Mouse (Mus musculus) Patski (cell line): ENCODE measurements around the gene Dock1. TPM values are rescaled to one million over a fixed set of nuclear protein-coding genes. Genes with fewer than 3 reads are reported as not detected.

Experiments used
- ATAC-seq: fragments of 100-300 bp; one replicate; pipeline ENCODE4 v1.8.0; 2021
- CTCF ChIA-PET: fragments of 350-600 bp; sonication (Branson Sonifier 250); formaldehyde crosslinking; loops from one replicate; lab custom pipeline; 2022; ENCODE audit warnings: inconsistent platforms; lab: Charles Lee
- POLR2A ChIA-PET: fragments of 350-600 bp; sonication (Branson Sonifier 250); formaldehyde crosslinking; loops from one replicate; lab custom pipeline; 2022; ENCODE audit warnings: antibody characterized with exemption, inconsistent platforms; lab: Charles Lee
- DNase-seq: peaks from one replicate; pipeline ENCODE4 v3.0.0-alpha.2; 2011; ENCODE audit warnings: low read depth, low spot score
- H3K27me3 ChIP-seq: fragments of 371-371 bp; one replicate; pipeline ENCODE4 v1.5.1; 2021
- CTCF ChIP-seq: fragments of 100-300 bp; IDR thresholded peaks from one replicate; pipeline ENCODE4 v1.5.1; 2021
- in situ Hi-C: fragments of 300-500 bp; cut with MboI; formaldehyde crosslinking; loops from 3 replicates; pipeline ENCODE4 v1.11.1; 2018; ENCODE audit warnings: low pct_unique_long_range_greater_than_20kb, mixed read lengths
- polyA plus RNA-seq: library from polyadenylated mRNA; unstranded; gene quantifications from one replicate; pipeline ENCODE4 v1.2.3, GENCODE M21; 2021

The Dock1 gene
- polyA plus RNA-seq, 1 experiment from 2014 or later, result 75.3 TPM

DNA sequence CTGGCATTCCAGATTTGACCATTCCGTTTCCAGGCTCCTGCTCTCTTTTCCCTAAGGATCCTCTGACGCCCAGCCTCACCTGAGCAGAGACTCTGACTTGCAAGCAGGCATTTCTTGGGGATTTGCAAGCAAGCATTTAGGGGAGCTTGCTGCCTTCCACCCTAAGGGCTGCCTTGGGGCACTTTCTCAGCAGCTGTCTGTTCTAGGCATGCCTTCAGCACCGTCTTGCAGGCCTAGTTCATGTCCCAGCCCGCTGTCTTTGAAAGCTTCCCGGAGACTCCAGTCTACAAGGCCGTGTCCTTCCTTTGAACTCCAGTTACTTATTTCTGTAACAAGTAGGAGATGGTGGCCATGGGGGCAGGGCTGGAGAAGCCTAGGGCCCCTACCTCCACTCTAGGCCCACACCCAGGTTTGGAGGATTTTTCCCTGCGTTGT is 1.0 kb downstream of the Dock1 start:
- ChIA-PET CTCF (interaction anchor here (1.4 kb wide), 1 partner anchor 9 kb away, joined by 5 read pairs; no protein-coding TSS in a partner anchor), POLR2A (interaction anchor here (1.2 kb wide), 1 partner anchor 18 kb away, joined by 4 read pairs; no protein-coding TSS in a partner anchor)
- no peak for TF ChIP-seq CTCF
- no peaks in the 10 kb centered on the region for H3K27me3 ChIP-seq
- in situ Hi-C loops, result no loop called here
- DNase-seq (no peak), ATAC-seq (no peak)

DNA sequence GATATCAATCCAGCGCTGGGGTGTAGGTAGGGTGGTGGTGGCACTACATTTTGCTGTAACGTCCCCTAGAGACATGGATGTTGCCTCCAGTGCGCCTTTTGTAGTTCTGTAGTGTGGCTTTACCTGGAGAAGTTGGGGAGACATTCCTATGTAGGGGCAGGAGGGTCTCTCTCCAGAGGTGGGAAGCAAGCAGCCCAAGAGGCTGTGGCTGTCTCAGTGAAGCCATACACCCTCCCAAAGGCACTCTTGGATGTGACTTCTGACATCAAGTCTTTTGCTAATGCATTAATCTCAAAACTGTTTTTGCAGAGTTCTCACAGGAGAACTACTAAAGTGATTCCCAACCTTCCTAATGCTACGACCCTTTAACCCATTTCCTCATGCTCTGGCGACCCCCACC is 2.7 kb downstream of the Dock1 start:
- POLR2A ChIA-PET, result no interaction called here
- no peak for TF ChIP-seq CTCF
- CTCF ChIA-PET, result no interaction called here
- in situ Hi-C loops, result no loop called here
- no peaks in the 10 kb centered on the region for H3K27me3 ChIP-seq
- no peak for ATAC-seq
- no peak for DNase-seq

DNA sequence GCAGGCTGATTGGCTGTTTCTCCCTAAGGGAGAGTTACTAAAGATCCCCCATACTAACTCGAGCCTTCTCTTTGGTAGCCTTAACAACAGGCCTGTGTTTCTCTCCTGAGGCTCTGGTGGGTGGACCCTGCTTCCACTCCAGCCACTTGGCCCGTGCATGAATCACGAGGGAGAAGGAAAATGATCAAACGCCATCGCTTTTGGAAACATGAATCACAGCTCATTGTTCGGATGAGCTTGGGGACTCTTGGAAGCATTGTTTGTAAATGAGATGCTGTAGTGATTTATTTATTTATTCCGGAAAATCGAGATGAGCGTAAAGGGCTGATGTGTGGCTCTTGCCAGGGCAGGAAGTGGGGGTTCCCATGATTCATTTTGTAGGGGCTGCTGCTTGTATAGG is 3.5 kb downstream of the Dock1 start:
- DNase-seq (no peak), ATAC-seq (no peak)
- CTCF ChIA-PET, result no interaction called here
- in situ Hi-C loops, result no loop called here
- H3K27me3 ChIP-seq, result no peaks in the 10 kb centered on the region
- no peak for TF ChIP-seq CTCF
- POLR2A ChIA-PET, result no interaction called here

DNA sequence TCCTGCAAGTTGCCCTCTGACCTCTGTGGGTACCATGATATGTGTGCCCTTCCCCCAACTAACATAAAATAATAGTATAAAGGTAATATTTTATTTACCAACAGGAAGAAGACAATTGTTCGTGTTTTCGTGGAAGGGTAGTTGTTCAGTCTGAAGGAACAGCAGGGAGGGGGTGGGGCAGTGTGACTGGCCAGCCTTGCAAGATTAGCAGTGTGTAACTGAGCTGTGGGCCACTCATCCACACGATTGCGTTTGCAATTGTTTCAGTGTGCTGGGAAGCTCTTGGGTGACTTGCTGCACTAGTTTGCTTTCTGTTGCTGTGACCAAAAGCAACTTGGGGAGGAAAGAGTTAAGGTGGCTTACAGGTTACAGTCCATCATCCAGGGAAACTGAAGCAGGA is 7.4 kb downstream of the Dock1 start:
- CTCF ChIA-PET, result interaction anchor here (1.3 kb wide), 1 partner anchor 12 kb away, joined by 3 read pairs; no protein-coding TSS in a partner anchor
- in situ Hi-C loops, result no loop called here

DNA sequence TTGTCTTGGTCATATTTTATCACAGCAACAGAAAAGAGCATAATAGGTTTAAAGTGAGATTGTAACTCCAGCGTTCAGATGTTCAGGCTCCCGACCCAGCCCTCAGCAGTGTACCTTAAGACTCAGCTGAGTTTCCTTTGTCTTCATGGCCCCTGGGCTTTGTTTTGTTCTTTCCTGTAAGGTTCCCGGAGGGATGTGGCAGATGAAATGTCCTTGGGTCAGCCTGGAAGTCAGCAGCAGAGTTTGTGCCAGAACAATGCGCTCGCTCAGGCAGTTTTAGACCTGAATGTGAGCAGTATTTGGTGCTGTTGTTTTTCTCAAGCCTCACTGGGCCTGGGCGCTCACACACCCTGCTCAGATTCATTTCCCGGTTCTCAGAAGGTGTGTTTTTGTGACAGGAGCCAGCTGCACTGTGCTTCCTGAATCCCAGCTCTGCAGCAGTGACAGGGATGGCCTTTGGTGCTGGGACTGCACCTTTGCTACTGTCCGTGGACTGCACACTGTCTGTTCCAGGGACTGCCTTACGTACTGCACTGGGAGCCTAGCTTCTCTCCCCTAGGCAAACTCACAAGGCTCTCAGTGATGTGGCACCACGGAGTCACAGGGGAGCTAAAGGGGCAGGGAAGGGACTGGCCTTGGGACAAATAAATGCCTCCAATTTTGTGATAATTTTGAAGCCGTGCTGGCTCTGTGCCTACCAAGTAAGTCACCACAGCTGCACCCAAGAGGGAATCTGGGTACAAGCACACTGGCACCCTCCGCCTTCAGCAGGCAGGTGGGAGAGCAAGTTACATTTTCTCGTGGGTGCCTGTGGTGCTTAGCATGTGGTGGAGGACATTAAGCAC is 9.1 kb downstream of the Dock1 start:
- ChIA-PET CTCF (interaction anchor here (1.3 kb wide), 1 partner anchor 10 kb away, joined by 3 read pairs; no protein-coding TSS in a partner anchor), POLR2A (interaction anchor here (1.0 kb wide), 1 partner anchor 67 kb away, joined by 3 read pairs; no protein-coding TSS in a partner anchor)
- DNase-seq (no peak), ATAC-seq (no peak)
- TF ChIP-seq CTCF, result no peak
- no peaks in the 10 kb centered on the region for H3K27me3 ChIP-seq
- in situ Hi-C loops, result no loop called here

More for the DNA sequence above, 7.4 kb downstream of the Dock1 start:
- DNase-seq (no peak), ATAC-seq (no peak)
- POLR2A ChIA-PET, result no interaction called here
- H3K27me3 ChIP-seq, result no peaks in the 10 kb centered on the region
- no peak for TF ChIP-seq CTCF

DNA sequence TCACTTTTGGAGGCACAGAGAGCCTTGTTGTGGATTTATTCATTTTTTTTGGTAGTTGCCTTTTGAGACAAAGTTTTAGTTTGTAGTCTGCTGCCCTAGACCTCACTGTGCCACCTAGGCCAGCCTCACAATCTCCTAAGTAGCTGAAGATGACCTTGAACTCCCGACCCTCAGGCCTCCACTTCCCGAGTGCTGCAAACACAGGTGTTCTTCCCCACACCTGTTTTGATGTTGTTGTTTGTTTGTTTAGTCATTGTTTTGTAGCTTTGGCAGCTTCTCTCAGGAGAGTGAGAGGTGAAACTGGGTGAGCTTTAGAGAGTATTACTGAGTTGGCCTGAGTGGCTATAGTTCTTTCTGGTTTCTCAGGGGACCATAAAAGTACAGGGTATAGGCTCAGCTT is 9.7 kb downstream of the Dock1 start:
- ChIA-PET POLR2A (interaction anchor here (0.6 to 1.0 kb wide), 2 partner anchors 31 to 68 kb away, joined by 3 read pairs; no protein-coding TSS in a partner anchor), CTCF (no interaction called here)
- H3K27me3 ChIP-seq, result no peaks in the 10 kb centered on the region
- TF ChIP-seq CTCF, result no peak
- DNase-seq, result no peak
- in situ Hi-C loops, result no loop called here
- ATAC-seq, result no peak

DNA sequence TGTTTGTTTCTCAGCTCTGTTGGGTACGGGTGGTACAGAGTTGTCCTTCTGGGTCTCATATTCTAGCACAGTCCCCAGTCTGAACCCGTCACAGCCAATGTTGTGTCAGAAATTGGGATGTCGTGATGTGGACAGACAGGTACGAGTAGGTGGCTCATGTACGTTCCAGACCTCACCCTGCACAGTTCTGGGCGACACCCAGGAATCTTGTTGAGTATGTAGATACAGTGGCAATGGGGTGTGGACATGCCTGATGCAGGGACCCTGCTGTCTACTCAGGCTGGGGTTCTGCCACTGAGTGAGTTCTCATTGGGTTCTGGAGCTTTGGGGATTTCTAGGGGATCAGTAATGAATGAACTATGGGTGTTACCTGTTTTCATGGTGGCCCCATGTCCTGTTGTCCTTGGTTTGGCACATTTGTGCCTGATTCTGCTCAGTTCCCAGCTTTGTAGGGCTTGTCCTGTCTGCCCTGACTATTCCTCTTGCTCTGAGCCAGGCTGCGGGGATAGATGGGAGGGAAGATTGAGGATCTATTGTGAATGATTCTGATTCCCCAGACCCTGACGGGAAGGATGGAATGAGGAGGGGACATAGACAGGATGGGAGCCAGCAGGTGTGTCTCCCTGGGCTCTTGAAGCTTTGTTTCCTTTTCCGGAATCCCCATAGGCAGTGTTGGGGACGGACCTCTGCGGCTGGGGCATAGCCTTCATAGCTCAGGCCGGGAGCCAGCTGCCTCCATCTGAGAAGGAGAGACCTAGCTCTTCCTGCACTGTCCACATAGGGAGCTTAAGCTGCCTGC is 11.5 kb downstream of the Dock1 start:
- DNase-seq (no peak), ATAC-seq (no peak)
- TF ChIP-seq CTCF, result no peak
- CTCF ChIA-PET, result no interaction called here
- in situ Hi-C loops, result no loop called here
- no peaks in the 10 kb centered on the region for H3K27me3 ChIP-seq
- POLR2A ChIA-PET, result interaction anchor here (0.7 kb wide), 1 partner anchor 633 kb away, joined by 3 read pairs; no protein-coding TSS in a partner anchor

DNA sequence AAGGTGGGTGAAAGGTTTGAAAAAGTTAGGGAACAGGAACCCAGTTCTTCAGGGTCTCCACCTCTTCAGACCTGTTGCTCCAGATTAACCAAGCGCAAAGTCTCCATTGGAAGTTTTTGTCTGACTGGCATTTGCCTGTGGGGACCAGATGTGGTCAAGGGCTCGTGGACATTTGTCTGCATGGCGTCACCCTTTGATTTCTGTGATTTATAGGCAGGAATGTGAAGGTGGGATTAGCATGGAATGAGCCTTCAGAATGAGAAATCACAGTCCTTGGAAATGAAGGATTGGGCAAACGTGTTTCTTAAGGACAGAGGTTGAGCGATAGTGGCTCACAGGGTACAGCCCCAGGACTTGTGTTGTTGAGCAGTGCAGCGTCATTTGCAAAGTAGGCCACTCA is 17.9 kb downstream of the Dock1 start:
- TF ChIP-seq CTCF, result no peak
- in situ Hi-C loops, result no loop called here
- DNase-seq, result no peak

DNA sequence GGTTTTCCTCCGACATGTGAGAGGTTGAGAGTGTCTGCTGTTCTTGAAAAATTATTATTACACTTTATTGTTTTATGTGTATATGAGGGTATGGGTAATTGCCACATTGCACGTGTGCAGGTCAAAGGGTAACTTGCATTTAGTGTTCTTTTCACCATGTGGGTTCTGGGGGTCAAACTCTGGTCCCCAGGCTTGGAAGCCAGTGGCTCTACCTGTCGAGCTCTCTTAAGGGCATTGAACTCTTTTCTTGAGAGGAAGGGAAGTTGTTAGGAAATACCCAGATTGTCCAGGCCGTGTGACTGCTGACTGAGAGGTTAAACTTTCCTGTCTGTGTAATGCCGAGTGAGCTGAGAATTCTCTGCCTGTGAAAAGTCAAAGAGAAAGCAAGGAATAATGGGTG is 19.7 kb downstream of the Dock1 start:
- TF ChIP-seq CTCF, result no peak
- DNase-seq (no peak), ATAC-seq (no peak)
- ChIA-PET POLR2A (no interaction called here), CTCF (interaction anchor here (1.2 kb wide), 1 partner anchor 12 kb away, joined by 3 read pairs; no protein-coding TSS in a partner anchor)
- H3K27me3 ChIP-seq, result no peaks in the 10 kb centered on the region
- in situ Hi-C loops, result no loop called here

More for the DNA sequence above, 17.9 kb downstream of the Dock1 start:
- ChIA-PET CTCF (no interaction called here), POLR2A (no interaction called here)
- no peak for ATAC-seq
- H3K27me3 ChIP-seq, result no peaks in the 10 kb centered on the region

DNA sequence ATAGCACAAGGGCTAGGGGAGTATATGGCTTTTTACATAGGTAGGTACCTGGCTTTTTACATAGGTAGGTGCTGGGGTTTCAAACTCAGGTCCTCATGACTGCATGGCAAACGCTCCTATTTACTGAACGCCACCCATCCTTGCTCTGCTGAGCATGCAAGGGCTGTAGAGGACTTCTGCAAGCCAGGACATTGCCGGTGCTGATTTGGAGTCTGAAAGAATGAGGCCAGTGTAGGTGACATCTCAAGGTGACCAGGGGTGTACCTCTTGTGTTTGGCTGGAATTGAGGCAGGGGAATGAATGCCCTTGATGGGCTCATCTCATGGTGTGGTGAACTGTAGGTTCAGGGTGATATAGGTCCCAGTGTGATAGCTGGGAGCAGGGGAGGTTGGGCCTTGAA is 20.4 kb downstream of the Dock1 start:
- no peaks in the 10 kb centered on the region for H3K27me3 ChIP-seq
- DNase-seq (no peak), ATAC-seq (no peak)
- CTCF ChIA-PET, result no interaction called here
- in situ Hi-C loops, result no loop called here
- POLR2A ChIA-PET, result interaction anchor here (0.6 kb wide), 1 partner anchor 13 kb away, joined by 4 read pairs; no protein-coding TSS in a partner anchor
- TF ChIP-seq CTCF, result no peak
